Mouse (Mus musculus) stomach, postnatal 0 days (tissue): Measurements from ENCODE around the gene Mesp1.

Source experiments
- CTCF ChIP-seq: IDR thresholded peaks from 2 replicates; pipeline ENCODE4 v1.5.1; 2016; ENCODE audit warnings: antibody characterized with exemption, low read depth, mild to moderate bottlenecking, moderate library complexity
- EP300 ChIP-seq: optimal IDR thresholded peaks from 2 replicates; pipeline ENCODE3; 2016; ENCODE audit warnings: antibody characterized with exemption

GRCm38 (mm10) chr7:79819515-79819914 lies 25.9 kb upstream of the Mesp1 start:
- TF ChIP-seq CTCF: no peak
- TF ChIP-seq EP300: no peak
